Mouse (Mus musculus) heart, adult 2 months (tissue): ENCODE data around the gene Plagl1. TPM values are rescaled to one million over a fixed set of nuclear protein-coding genes. Genes with fewer than 3 reads are reported as not detected.
"Not testable (repeated sequence)": the region's sequence is repeated elsewhere in the genome, so short reads cannot be mapped to it uniquely, and the experiment has no call there.

ENCODE experiments used
- DNase-seq, 2 experiments: peaks; one replicate each; pipeline ENCODE4 v3.0.0; 2021
- H3K27ac ChIP-seq: fragments of 200-600 bp; 2 replicates; pipeline ENCODE4 v1.8.1; 2022
- H3K27me3 ChIP-seq: fragments of 200-500 bp; 2 replicates; pipeline ENCODE4 v1.6.1; 2012; ENCODE audit warnings: mild to moderate bottlenecking, low read length, inconsistent platforms, mixed read lengths; ENCODE audit not compliant: control insufficient read depth, insufficient read depth
- H3K36me3 ChIP-seq: fragments of 200-500 bp; 2 replicates; pipeline ENCODE4 v1.6.1; 2012; ENCODE audit warnings: low read length, inconsistent platforms; ENCODE audit not compliant: control insufficient read depth, insufficient read depth
- H3K4me1 ChIP-seq: fragments of 200-500 bp; 2 replicates; pipeline ENCODE4 v1.6.1; 2011; ENCODE audit warnings: low read length; ENCODE audit not compliant: control insufficient read depth, insufficient read depth
- H3K4me3 ChIP-seq: fragments of 200-600 bp; 2 replicates; pipeline ENCODE4 v1.8.1; 2022
- H3K79me2 ChIP-seq: fragments of 200-500 bp; replicated peaks from 2 replicates; pipeline ENCODE4 v1.6.1; 2012; ENCODE audit warnings: mild to moderate bottlenecking, inconsistent platforms, low read length, moderate library complexity, mixed read lengths; ENCODE audit not compliant: control insufficient read depth, insufficient read depth
- H3K9ac ChIP-seq: fragments of 200-500 bp; 2 replicates; pipeline ENCODE4 v1.6.1; 2012; ENCODE audit warnings: low read depth, mild to moderate bottlenecking, control low read depth, inconsistent platforms, low read length, mixed read lengths
- CTCF ChIP-seq: fragments of 200-600 bp; IDR thresholded peaks from 2 replicates; pipeline ENCODE4 v1.8.1; 2022; ENCODE audit warnings: antibody characterized with exemption, mild to moderate bottlenecking, moderate library complexity
- EP300 ChIP-seq: fragments of 200-500 bp; IDR thresholded peaks from 2 replicates; pipeline ENCODE4 v1.6.1; 2011; ENCODE audit warnings: low read depth, low read length, control low read depth; ENCODE audit not compliant: insufficient read depth
- POLR2A ChIP-seq: fragments of 200-500 bp; IDR thresholded peaks from 2 replicates; pipeline ENCODE4 v1.6.1; 2011; ENCODE audit warnings: mild to moderate bottlenecking, low read depth, low read length, control low read depth; ENCODE audit not compliant: insufficient read depth
- WGBS: fragments of 180-500 bp; shearing (Covaris S2); methylation state at CpG from one replicate; pipeline ENCODE4 v1.1.7; 2018; 5-methylcytosine and 5-hydroxymethylcytosine counted together
- intact Hi-C: fragments of 180-260 bp; cut with DNase I; formaldehyde crosslinking; loops from one replicate; pipeline ENCODE4 v1.15.1; 2025
- long read RNA-seq: library from polyadenylated mRNA; stranded (forward); transcript quantifications from one replicate; pipeline ENCODE4 v2.0.0, GENCODE M21; 2021
- polyA plus RNA-seq: library from polyadenylated mRNA; depleted of rRNA; stranded (reverse); fragments of >200 nt; gene quantifications from 2 replicates; pipeline ENCODE4 v1.2.3, GENCODE M21; 2012; rRNA removed
- total RNA-seq, 2 experiments: library from RNA; stranded (reverse); gene quantifications; 2 replicates each; pipeline ENCODE4 v1.2.3; 2021

Gene Plagl1
- total RNA-seq (1 to 10 TPM; 7.8 to 8.6 TPM), polyA plus RNA-seq (11.3 and 19.1 TPM in 2 replicates)
- long read RNA-seq, result 0 reads

- no peak for TF ChIP-seq EP300
- TF ChIP-seq CTCF, result no peak
- TF ChIP-seq POLR2A, result no peak
- no peaks in the 10 kb centered on the region for H3K27me3 ChIP-seq
- no peak within 1 kb of the TSS for H3K9ac ChIP-seq
- 79% methylated on average over 11 of the region's 11 CpGs for WGBS
- no peak within 1 kb of the TSS for H3K27ac ChIP-seq
- no peaks in the 10 kb centered on the region for H3K4me1 ChIP-seq
- H3K79me2 ChIP-seq, result no peaks in the 10 kb centered on the region
- DNase-seq, result no peak
- intact Hi-C loops, result no loop called here
- no peak within 1 kb of the TSS for H3K4me3 ChIP-seq
- H3K36me3 ChIP-seq, result no peaks in the 10 kb centered on the region
Measured at GRCm38 (mm10) chr10:13060021-13060668, at the start of gene Plagl1. Gene Plagl1 (plus strand): TSS chr10:13060504.

- TF ChIP-seq POLR2A (no peak), CTCF (no peak), EP300 (no peak)
- DNase-seq, result no peak
Measured at GRCm38 (mm10) chr10:13014026-13014425, 46.3 kb upstream of the Plagl1 start.

GRCm38 (mm10) chr10:13016573-13016972, 43.7 kb upstream of the Plagl1 start:
- H3K4me3 ChIP-seq, result no peak overlapping the region
- H3K4me1 ChIP-seq, result no peaks in the 10 kb centered on the region
- no peaks in the 10 kb centered on the region for H3K79me2 ChIP-seq
- no peaks in the 10 kb centered on the region for H3K27me3 ChIP-seq
- peak in 1 of 2 experiments; percentile 8 for DNase-seq
- TF ChIP-seq POLR2A (no peak), CTCF (peak; percentile 93), EP300 (no peak)
- H3K9ac ChIP-seq, result no peak overlapping the region
- WGBS, result 11% methylated on average over 4 of the region's 4 CpGs
- intact Hi-C loops, result loop anchor here (1.0 to 10.0 kb wide), 4 partner anchors 70 to 1374 kb away; no protein-coding TSS in a partner anchor
- no peaks in the 10 kb centered on the region for H3K36me3 ChIP-seq
- H3K27ac ChIP-seq, result no peak overlapping the region

More at GRCm38 (mm10) chr10:13014026-13014425, 46.3 kb upstream of the Plagl1 start:
- Histone ChIP-seq H3K4me1 (peaks cover 3% of the 10 kb centered on the region), H3K4me3 (no peak overlapping the region), H3K36me3 (no peaks in the 10 kb centered on the region), H3K27ac (no peak overlapping the region), H3K79me2 (no peaks in the 10 kb centered on the region), H3K27me3 (no peaks in the 10 kb centered on the region), H3K9ac (no peak overlapping the region)
- intact Hi-C loops, result loop anchor here (10.0 kb wide), 1 partner anchor 311 kb away; no protein-coding TSS in a partner anchor
- 80% methylated on average over 7 of the region's 7 CpGs for WGBS

- Histone ChIP-seq H3K79me2 (no peaks in the 10 kb centered on the region), H3K4me3 (no peak overlapping the region), H3K36me3 (no peaks in the 10 kb centered on the region), H3K9ac (no peak overlapping the region), H3K27me3 (no peaks in the 10 kb centered on the region), H3K27ac (no peak overlapping the region), H3K4me1 (no peaks in the 10 kb centered on the region)
- TF ChIP-seq CTCF (peak; percentile 70), POLR2A (no peak)
- intact Hi-C loops, result loop anchor here (10.0 kb wide), 1 partner anchor 306 kb away; no protein-coding TSS in a partner anchor
- 64% methylated on average over 7 of the region's 7 CpGs for WGBS
- peak in 1 of 2 experiments; percentile 26 for DNase-seq
Measured at GRCm38 (mm10) chr10:13018510-13018909, 41.8 kb upstream of the Plagl1 start.

- TF ChIP-seq EP300 (no peak), CTCF (no peak), POLR2A (no peak)
- DNase-seq, result no peak
- Histone ChIP-seq H3K79me2 (no peaks in the 10 kb centered on the region), H3K27ac (no peak overlapping the region), H3K4me1 (no peaks in the 10 kb centered on the region), H3K27me3 (no peaks in the 10 kb centered on the region), H3K4me3 (no peak overlapping the region), H3K36me3 (no peaks in the 10 kb centered on the region), H3K9ac (no peak overlapping the region)
- intact Hi-C loops, result loop anchor here (10.0 kb wide), 1 partner anchor 306 kb away; no protein-coding TSS in a partner anchor
- 75% methylated on average over 5 of the region's 5 CpGs for WGBS
Measured at GRCm38 (mm10) chr10:13019026-13019425, 41.3 kb upstream of the Plagl1 start.

- Histone ChIP-seq H3K79me2 (no peaks in the 10 kb centered on the region), H3K9ac (no peak overlapping the region), H3K27ac (no peak overlapping the region), H3K36me3 (no peaks in the 10 kb centered on the region), H3K27me3 (no peaks in the 10 kb centered on the region), H3K4me3 (no peak overlapping the region), H3K4me1 (no peaks in the 10 kb centered on the region)
- TF ChIP-seq CTCF, result no peak
- no peak for TF ChIP-seq POLR2A
- TF ChIP-seq EP300, result no peak
- intact Hi-C loops, result no loop called here
- 62% methylated on average over 4 of the region's 4 CpGs for WGBS
- no peak for DNase-seq
Measured at GRCm38 (mm10) chr10:13022103-13022502, 38.2 kb upstream of the Plagl1 start.

- H3K4me3 ChIP-seq, H3K27me3 ChIP-seq, intact Hi-C loops, H3K79me2 ChIP-seq, H3K36me3 ChIP-seq, DNase-seq, H3K27ac ChIP-seq, H3K9ac ChIP-seq, H3K4me1 ChIP-seq: not testable (repeated sequence)
- WGBS, result 81% methylated on average over 3 of the region's 3 CpGs
Measured at GRCm38 (mm10) chr10:13023985-13024384, 36.3 kb upstream of the Plagl1 start.
